ENCODE assay signal across 22 mouse cellular contexts in genomic region chr19:53813576-53813975, GRCm38 (mm10).
"Had no signal": no experiment of that assay in that cellular context is flagged by ENCODE, and none has a peak within 500 bp of the region (broad histone marks: within the 10 kb centered on the region; RNA-seq: fewer than 3 reads in every experiment).

No protein-coding gene starts in this region.

- DNase-seq: forebrain, postnatal 0 days; gastrocnemius, postnatal 14 days; gastrocnemius, postnatal 36 days; heart, postnatal 36 days; kidney, adult 11 months; kidney, adult 2 months; kidney, adult 9 months; kidney, postnatal 14 days; kidney, postnatal 36 days had no signal

- H3K36me3 ChIP-seq: forebrain, embryonic 15.5 days; hindbrain, embryonic 13.5 days; hindbrain, embryonic 15.5 days; kidney, embryonic 15.5 days; limb, embryonic 13.5 days; limb, embryonic 15.5 days had no signal

- H3K27ac ChIP-seq: forebrain, embryonic 15.5 days; heart, embryonic 13.5 days; hindbrain, embryonic 13.5 days; hindbrain, embryonic 15.5 days; hindbrain, postnatal 0 days; kidney, embryonic 15.5 days; kidney, postnatal 0 days; left cerebral cortex, adult 2 months; limb, embryonic 13.5 days; limb, embryonic 15.5 days; liver, embryonic 12.5 days; liver, embryonic 14.5 days had no signal

- H3K4me3 ChIP-seq: forebrain, embryonic 15.5 days; heart, embryonic 13.5 days; hindbrain, embryonic 13.5 days; hindbrain, embryonic 15.5 days; kidney, embryonic 15.5 days; left cerebral cortex, adult 2 months; limb, embryonic 13.5 days; limb, embryonic 15.5 days; liver, embryonic 12.5 days had no signal

- H3K4me2 ChIP-seq: forebrain, embryonic 15.5 days; heart, embryonic 13.5 days; hindbrain, embryonic 13.5 days; hindbrain, embryonic 15.5 days; kidney, embryonic 15.5 days; limb, embryonic 13.5 days; limb, embryonic 15.5 days; liver, embryonic 12.5 days had no signal

- H3K9me3 ChIP-seq: forebrain, embryonic 15.5 days; heart, embryonic 13.5 days; hindbrain, embryonic 13.5 days; hindbrain, embryonic 15.5 days; kidney, embryonic 15.5 days; limb, embryonic 13.5 days; limb, embryonic 15.5 days; liver, embryonic 12.5 days had no signal

- ATAC-seq: forebrain, embryonic 15.5 days; forebrain, postnatal 0 days; hindbrain, postnatal 0 days; intestine, embryonic 16.5 days; liver, embryonic 12.5 days had no signal

- H3K27me3 ChIP-seq: forebrain, embryonic 15.5 days; heart, embryonic 13.5 days; hindbrain, embryonic 15.5 days; kidney, embryonic 15.5 days; limb, embryonic 13.5 days; limb, embryonic 15.5 days; liver, embryonic 12.5 days had no signal

- H3K4me1 ChIP-seq: forebrain, embryonic 15.5 days; hindbrain, embryonic 15.5 days had no signal

- H3K9ac ChIP-seq: forebrain, embryonic 15.5 days; forebrain, postnatal 0 days; heart, embryonic 13.5 days; hindbrain, embryonic 13.5 days; hindbrain, embryonic 15.5 days; kidney, embryonic 15.5 days; limb, embryonic 13.5 days; limb, embryonic 15.5 days; liver, embryonic 12.5 days; liver, embryonic 14.5 days had no signal
